Mouse (Mus musculus) lung, embryonic 14.5 days (tissue): Measurements from ENCODE around the gene Zfp982. TPM values are rescaled to one million over a fixed set of nuclear protein-coding genes. Genes with fewer than 3 reads are reported as not detected.
"Not testable (repeated sequence)": the region's sequence is repeated elsewhere in the genome, so short reads cannot be mapped to it uniquely, and the experiment has no call there.

ENCODE experiments used
- ATAC-seq: fragments of 200-750 bp; cut with Nextera tagmentation; 2 replicates; pipeline ENCODE4 v1.8.0; 2017; ENCODE audit warnings: mild to moderate bottlenecking, moderate TSS enrichment, moderate library complexity; ENCODE audit not compliant: insufficient read depth
- DNase-seq: peaks from one replicate; pipeline ENCODE4 v3.0.0-alpha.2; 2015
- H3K27ac ChIP-seq: fragments of 300-500 bp; sonication (generic); 2 replicates; pipeline ENCODE4 v1.5.1; 2014; ENCODE audit warnings: low read depth, mild to moderate bottlenecking, moderate library complexity
- H3K27me3 ChIP-seq: fragments of 300-500 bp; sonication (generic); 2 replicates; pipeline ENCODE4 v1.6.1; 2014; ENCODE audit warnings: low read length, control low read depth; ENCODE audit not compliant: insufficient read depth
- H3K36me3 ChIP-seq: fragments of 300-500 bp; sonication (generic); 2 replicates; pipeline ENCODE4 v1.6.1; 2014; ENCODE audit warnings: control low read depth; ENCODE audit not compliant: insufficient read depth
- H3K4me1 ChIP-seq: fragments of 300-500 bp; sonication (generic); 2 replicates; pipeline ENCODE4 v1.6.1; 2014; ENCODE audit warnings: antibody characterized with exemption, control low read depth; ENCODE audit not compliant: insufficient read depth
- H3K4me2 ChIP-seq: fragments of 300-500 bp; sonication (generic); 2 replicates; pipeline ENCODE4 v1.6.1; 2014; ENCODE audit warnings: mild to moderate bottlenecking
- H3K4me3 ChIP-seq: fragments of 300-500 bp; sonication (generic); 2 replicates; pipeline ENCODE4 v1.5.1; 2014; ENCODE audit warnings: low read depth, low read length
- H3K9ac ChIP-seq: fragments of 300-500 bp; sonication (generic); 2 replicates; pipeline ENCODE4 v1.6.1; 2014
- H3K9me3 ChIP-seq: fragments of 300-500 bp; sonication (generic); 2 replicates; pipeline ENCODE4 v1.6.1; 2016; ENCODE audit warnings: low read depth, low read length, control low read depth
- CTCF ChIP-seq: IDR thresholded peaks from 2 replicates; pipeline ENCODE4 v1.5.1; 2016; ENCODE audit warnings: antibody characterized with exemption, low read depth
- WGBS: fragments of 180-500 bp; shearing (Covaris S2); extraction: QIAGEN DNeasy Blood & Tissue Kit; methylation state at CpG from one replicate; pipeline ENCODE4 v1.1.7; 2014; 5-methylcytosine and 5-hydroxymethylcytosine counted together
- polyA plus RNA-seq: library from polyadenylated mRNA; unstranded; fragments of >200 nt; fragmentation: Nextera tagmentation; extraction: Ambion mirVana; gene quantifications from 2 replicates; pipeline ENCODE4 v1.2.1, GENCODE M21; 2014

Zfp982 gene
- polyA plus RNA-seq, 1 experiment from 2014 or later: 5.4 TPM

DNA sequence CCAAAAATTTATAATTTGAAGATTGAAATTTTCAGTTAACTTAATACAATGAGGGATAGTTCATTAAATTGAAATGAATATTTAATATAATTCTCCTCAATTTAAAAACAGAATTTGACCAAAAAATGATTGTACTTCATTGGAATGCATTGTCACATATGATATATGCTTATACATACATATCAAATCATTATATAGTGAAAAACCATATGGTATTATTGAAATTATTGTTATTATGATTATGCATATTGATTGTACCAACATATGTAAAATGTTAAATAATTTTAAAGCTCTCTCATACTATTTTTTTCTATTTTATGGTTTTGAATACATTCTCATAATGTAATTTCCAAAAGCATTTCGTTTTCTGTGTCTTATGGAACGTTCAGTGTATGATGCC, 17.0 kb downstream of the Zfp982 start:
- DNase-seq (no peak), ATAC-seq (no peak)
- Histone ChIP-seq H3K36me3 (no peaks in the 10 kb centered on the region), H3K27me3 (no peaks in the 10 kb centered on the region), H3K4me2 (no peak overlapping the region), H3K4me1 (no peaks in the 10 kb centered on the region), H3K4me3 (no peak overlapping the region), H3K27ac (no peak overlapping the region), H3K9ac (no peak overlapping the region), H3K9me3 (peaks cover 19% of the 10 kb centered on the region; the same call in 1 of the 2 replicates)
- no peak for TF ChIP-seq CTCF
- WGBS: 72% methylated on average over 2 of the region's 2 CpGs

DNA sequence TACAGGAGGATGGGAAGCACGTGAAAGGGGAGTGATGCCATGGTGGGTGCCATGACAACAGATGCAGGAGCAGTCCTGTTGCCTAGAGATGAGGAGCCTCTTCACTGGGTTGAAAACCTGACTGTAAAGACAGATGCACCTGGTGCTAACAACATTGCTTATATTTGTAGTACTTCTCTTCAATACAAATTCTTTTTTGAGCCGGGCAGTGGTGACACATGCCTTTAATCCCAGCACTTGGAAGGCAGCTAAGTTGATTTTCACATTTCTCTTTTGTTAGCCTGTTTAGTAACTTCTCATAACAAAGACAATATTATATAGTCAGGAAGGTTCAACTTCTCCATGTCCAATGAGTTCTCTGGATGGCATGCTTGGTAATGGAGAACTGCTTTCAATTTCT, 26.8 kb downstream of the Zfp982 start:
- DNase-seq (no peak), ATAC-seq (no peak)
- no peak overlapping the region for H3K4me2 ChIP-seq
- H3K9me3 ChIP-seq: peaks cover 72% of the 10 kb centered on the region
- 70% methylated on average over 2 of the region's 2 CpGs for WGBS
- TF ChIP-seq CTCF: no peak
- no peak overlapping the region for H3K9ac ChIP-seq
- no peaks in the 10 kb centered on the region for H3K27me3 ChIP-seq
- H3K27ac ChIP-seq: no peak overlapping the region
- H3K4me3 ChIP-seq: no peak overlapping the region
- no peaks in the 10 kb centered on the region for H3K36me3 ChIP-seq
- H3K4me1 ChIP-seq: no peaks in the 10 kb centered on the region

DNA sequence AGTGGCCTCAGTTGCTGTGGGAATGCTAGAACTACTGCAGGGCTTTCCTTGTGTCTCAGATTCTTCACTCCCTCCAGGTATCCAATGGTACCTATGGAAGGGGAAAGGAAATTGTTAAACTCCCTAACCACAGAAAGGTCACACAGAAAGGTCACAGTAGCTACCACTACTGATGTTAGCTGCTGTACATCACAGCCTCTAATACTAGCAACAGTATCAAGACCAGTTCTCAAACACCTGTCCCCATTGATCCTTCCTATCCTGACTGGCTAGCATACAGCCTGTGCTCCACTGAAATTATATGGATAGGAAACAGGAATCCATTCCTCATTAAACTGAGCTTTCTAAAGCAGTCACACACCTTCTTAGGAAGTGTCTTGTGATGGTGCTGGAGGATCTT, 27.9 kb downstream of the Zfp982 start:
- ATAC-seq: peak; percentile 28; the same call in 1 of the 2 replicates
- no peak for TF ChIP-seq CTCF
- H3K9me3 ChIP-seq: peaks cover 73% of the 10 kb centered on the region

DNA sequence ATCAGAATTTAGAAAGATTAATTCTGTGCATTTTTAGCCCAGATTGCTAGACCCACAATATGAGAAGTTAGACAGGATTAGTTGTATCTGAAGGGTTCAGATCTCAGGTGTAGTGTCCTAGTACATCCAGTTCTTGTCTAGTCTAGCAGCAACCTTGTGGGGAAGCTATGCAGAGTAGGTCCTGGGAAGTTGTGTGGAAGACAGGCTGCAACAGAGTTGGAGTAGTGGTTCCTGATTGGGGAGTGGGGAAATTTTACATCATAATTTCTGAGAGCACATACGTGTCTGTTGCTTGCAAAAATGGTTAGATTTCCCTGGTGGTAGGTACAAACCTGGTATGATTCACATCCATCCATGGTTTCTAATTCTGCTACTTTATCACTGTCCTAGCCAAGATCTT, 32.9 kb downstream of the Zfp982 start:
- DNase-seq: no peak
- TF ChIP-seq CTCF: no peak
- Histone ChIP-seq H3K4me3 (no peak overlapping the region), H3K4me2 (no peak overlapping the region), H3K9me3 (peaks cover 59% of the 10 kb centered on the region), H3K36me3 (no peaks in the 10 kb centered on the region), H3K27me3 (no peaks in the 10 kb centered on the region), H3K9ac (no peak overlapping the region), H3K4me1 (no peaks in the 10 kb centered on the region), H3K27ac (no peak overlapping the region)
- no peak for ATAC-seq
- 86% methylated on average over 1 of the region's 1 CpGs for WGBS

More for the DNA sequence above, 27.9 kb downstream of the Zfp982 start:
- H3K4me3 ChIP-seq: no peak overlapping the region
- H3K27ac ChIP-seq: no peak overlapping the region
- H3K36me3 ChIP-seq: no peaks in the 10 kb centered on the region
- no peaks in the 10 kb centered on the region for H3K27me3 ChIP-seq
- H3K9ac ChIP-seq: no peak overlapping the region
- H3K4me2 ChIP-seq: no peak overlapping the region
- no peak for DNase-seq
- no peaks in the 10 kb centered on the region for H3K4me1 ChIP-seq

DNA sequence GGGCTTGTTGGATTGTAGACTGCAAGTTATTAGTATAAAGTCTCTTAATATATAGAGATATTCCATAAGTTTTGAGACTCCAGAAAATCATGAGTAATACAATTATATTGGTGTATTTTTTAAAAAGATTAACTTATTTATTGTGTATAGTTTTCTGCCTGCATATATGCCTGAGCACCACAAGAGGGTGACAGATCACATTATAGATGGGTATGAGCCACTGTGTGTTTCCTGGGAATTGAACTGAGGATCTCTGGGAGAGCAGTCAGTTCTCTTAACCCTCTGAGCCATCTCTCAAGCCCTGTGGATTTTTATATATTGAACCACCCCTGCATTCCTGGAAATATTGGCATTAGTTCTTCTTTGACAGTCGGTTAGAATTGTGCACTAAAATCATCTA, 38.1 kb downstream of the Zfp982 start:
- WGBS: 86% methylated on average over 1 of the region's 1 CpGs
- Histone ChIP-seq H3K4me2 (no peak overlapping the region), H3K9me3 (peaks cover 44% of the 10 kb centered on the region), H3K36me3 (no peaks in the 10 kb centered on the region), H3K4me3 (no peak overlapping the region), H3K9ac (no peak overlapping the region), H3K4me1 (no peaks in the 10 kb centered on the region), H3K27ac (no peak overlapping the region), H3K27me3 (no peaks in the 10 kb centered on the region)
- no peak for TF ChIP-seq CTCF
- DNase-seq (no peak), ATAC-seq (no peak)

DNA sequence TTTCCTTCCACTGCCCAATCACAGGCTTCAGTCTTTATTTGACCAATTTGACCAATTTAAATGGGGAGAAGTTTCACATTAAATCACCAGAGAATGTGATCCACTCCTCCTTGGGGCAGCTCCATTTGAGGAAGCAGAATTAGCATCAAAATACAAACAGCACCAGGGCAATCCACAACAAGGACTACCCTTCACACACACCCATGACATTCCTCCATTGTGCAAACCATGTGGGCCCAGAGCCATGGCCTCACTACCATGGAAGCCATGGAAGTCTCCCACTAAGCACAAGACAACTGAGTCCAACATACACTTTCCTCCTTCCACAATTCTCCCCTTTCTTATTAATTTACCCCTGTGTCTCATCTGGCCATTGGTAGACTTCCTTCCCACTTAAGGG, 43.7 kb downstream of the Zfp982 start:
- not testable (repeated sequence) for H3K36me3 ChIP-seq, H3K4me2 ChIP-seq, H3K4me1 ChIP-seq, ATAC-seq, H3K27ac ChIP-seq, H3K9ac ChIP-seq, H3K27me3 ChIP-seq, H3K4me3 ChIP-seq, DNase-seq
- H3K9me3 ChIP-seq: peaks cover 48% of the 10 kb centered on the region

DNA sequence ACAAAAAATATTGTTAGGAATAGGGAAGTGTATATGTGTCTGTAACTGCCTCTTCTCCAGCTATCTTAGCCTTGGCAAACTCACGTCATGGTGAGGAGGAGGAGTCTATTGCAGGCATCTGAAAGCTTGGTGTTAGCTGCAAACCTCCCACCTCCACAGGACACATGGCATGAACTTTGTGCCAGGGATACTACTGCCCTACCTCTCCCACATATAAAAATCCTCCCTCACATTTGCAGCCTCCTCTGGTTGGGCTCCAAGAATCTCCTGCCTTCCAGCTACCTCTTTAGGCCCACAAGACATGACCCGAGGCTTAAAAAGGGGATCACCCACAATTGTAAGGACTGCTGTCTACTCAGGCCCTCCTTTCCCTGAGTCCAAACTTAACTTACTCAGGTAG, 45.5 kb downstream of the Zfp982 start:
- H3K4me2 ChIP-seq: no peak overlapping the region
- H3K9ac ChIP-seq: no peak overlapping the region
- no peak overlapping the region for H3K4me3 ChIP-seq
- no peak for TF ChIP-seq CTCF
- no peak for ATAC-seq
- no peak overlapping the region for H3K27ac ChIP-seq
- no peak for DNase-seq
- H3K9me3 ChIP-seq: peaks cover 40% of the 10 kb centered on the region
- WGBS: 76% methylated on average over 2 of the region's 2 CpGs
- no peaks in the 10 kb centered on the region for H3K36me3 ChIP-seq
- H3K4me1 ChIP-seq: no peaks in the 10 kb centered on the region
- H3K27me3 ChIP-seq: no peaks in the 10 kb centered on the region

DNA sequence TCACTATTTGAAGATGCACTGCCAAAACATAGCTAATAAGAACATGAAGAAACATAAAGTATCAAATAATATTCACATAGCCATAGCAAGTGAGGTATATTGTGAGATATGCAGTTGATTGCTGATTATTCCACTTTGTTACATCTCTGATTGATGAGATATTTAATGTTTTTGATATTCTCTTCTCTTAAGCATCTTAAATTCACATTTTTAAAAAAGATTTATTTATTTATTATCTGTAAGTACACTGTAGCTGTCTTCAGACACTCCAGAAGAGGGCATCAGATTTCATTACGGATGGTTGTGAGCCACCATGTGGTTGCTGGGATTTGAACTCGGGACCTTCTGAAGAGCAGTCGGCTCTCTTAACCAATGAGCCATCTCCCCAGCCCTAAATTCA, 47.7 kb downstream of the Zfp982 start, which contains the start of gene Gm16503:
Gene Gm16503, plus strand, starts transcription at position 301 of the 400 bp plus-strand sequence.
- peaks cover 36% of the 10 kb centered on the region for H3K9me3 ChIP-seq
- not testable (repeated sequence) for ATAC-seq, H3K4me2 ChIP-seq, H3K4me3 ChIP-seq, DNase-seq, H3K36me3 ChIP-seq, H3K27ac ChIP-seq, H3K9ac ChIP-seq, H3K4me1 ChIP-seq, H3K27me3 ChIP-seq
- 85% methylated on average over 3 of the region's 3 CpGs for WGBS
